Mouse (Mus musculus): ENCODE data around the gene Mpdu1.

DNA sequence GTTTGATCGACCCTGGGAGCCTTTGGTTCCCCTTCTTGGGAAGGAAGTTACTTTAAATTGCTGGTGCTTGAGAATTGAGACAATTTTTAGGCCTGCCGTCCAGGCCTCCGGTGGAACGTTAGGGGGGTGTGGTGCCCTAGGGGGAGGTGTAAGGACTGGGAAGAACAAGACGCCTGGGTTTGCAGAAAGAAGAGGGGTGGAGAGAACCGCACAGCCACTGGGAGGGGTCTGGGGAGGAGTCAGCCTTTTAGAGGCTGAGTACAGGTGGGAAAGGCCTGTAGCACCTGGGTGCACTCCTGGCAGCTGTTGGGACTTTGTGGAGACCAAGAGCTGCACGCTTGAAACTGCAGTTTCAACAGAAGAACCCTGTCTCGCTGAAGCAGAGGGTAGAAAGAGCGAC is 7.7 kb downstream of the Mpdu1 start:
- TF ChIP-seq CTCF (IDR thresholded peaks at IDR 0.05; ENCODE audit: extremely low read depth, insufficient read length, insufficient replicate concordance, low read depth, low read length) (no peak), POLR2A (IDR thresholded peaks at IDR 0.05; ENCODE audit: low read depth, low read length) (no peak)

Data from small intestine, adult 2 months (tissue).